Mouse (Mus musculus) forebrain, embryonic 14.5 days (tissue): ENCODE data around the gene Rapgef4. TPM values are rescaled to one million over a fixed set of nuclear protein-coding genes. Genes with fewer than 3 reads are reported as not detected.

ENCODE experiments used
- ATAC-seq: fragments of 200-750 bp; cut with Nextera tagmentation; 2 replicates; pipeline ENCODE4 v1.8.0; 2017; ENCODE audit warnings: mild to moderate bottlenecking, moderate library complexity
- DNase-seq: peaks from one replicate; pipeline ENCODE4 v3.0.0-alpha.2; 2015; ENCODE audit warnings: low spot score
- H3K27ac ChIP-seq: fragments of 300-500 bp; sonication (generic); 2 replicates; pipeline ENCODE4 v1.5.1; 2014; ENCODE audit warnings: low read depth, mild to moderate bottlenecking, control low read depth, low read length, moderate library complexity
- H3K27me3 ChIP-seq: fragments of 300-500 bp; sonication (generic); replicated peaks from 2 replicates; pipeline ENCODE4 v1.6.1; 2014; ENCODE audit warnings: low read length, control low read depth, mixed read lengths; ENCODE audit not compliant: control insufficient read depth, insufficient read depth
- H3K36me3 ChIP-seq: fragments of 300-500 bp; sonication (generic); 2 replicates; pipeline ENCODE4 v1.6.1; 2014; ENCODE audit warnings: low read length, control low read depth; ENCODE audit not compliant: control insufficient read depth, insufficient read depth
- H3K4me1 ChIP-seq: fragments of 300-500 bp; sonication (generic); 2 replicates; pipeline ENCODE4 v1.6.1; 2014; ENCODE audit warnings: antibody characterized with exemption, low read length, control low read depth; ENCODE audit not compliant: control insufficient read depth, insufficient read depth
- H3K4me2 ChIP-seq: fragments of 300-500 bp; sonication (generic); 2 replicates; pipeline ENCODE4 v1.6.1; 2014; ENCODE audit warnings: mild to moderate bottlenecking, control low read depth, low read length
- H3K4me3 ChIP-seq: fragments of 300-500 bp; sonication (generic); 2 replicates; pipeline ENCODE4 v1.5.1; 2014; ENCODE audit warnings: low read depth, low read length, control low read depth
- H3K9ac ChIP-seq: fragments of 300-500 bp; sonication (generic); 2 replicates; pipeline ENCODE4 v1.6.1; 2014; ENCODE audit warnings: mild to moderate bottlenecking, low read length, control low read depth, moderate library complexity
- H3K9me3 ChIP-seq: fragments of 300-500 bp; sonication (generic); replicated peaks from 2 replicates; pipeline ENCODE4 v1.6.1; 2016; ENCODE audit warnings: low read length, control low read depth, mixed read lengths; ENCODE audit not compliant: control insufficient read depth
- WGBS: fragments of 180-500 bp; shearing (Covaris S2); extraction: QIAGEN DNeasy Blood & Tissue Kit; methylation state at CpG from one replicate; pipeline ENCODE4 v1.1.7; 2014; 5-methylcytosine and 5-hydroxymethylcytosine counted together
- polyA plus RNA-seq: library from polyadenylated mRNA; unstranded; fragments of >200 nt; fragmentation: Nextera tagmentation; extraction: Ambion mirVana; gene quantifications from 2 replicates; pipeline ENCODE4 v1.2.1, GENCODE M21; 2014

The Rapgef4 gene
- polyA plus RNA-seq, 1 experiment from 2014 or later: 6.2 TPM

DNA sequence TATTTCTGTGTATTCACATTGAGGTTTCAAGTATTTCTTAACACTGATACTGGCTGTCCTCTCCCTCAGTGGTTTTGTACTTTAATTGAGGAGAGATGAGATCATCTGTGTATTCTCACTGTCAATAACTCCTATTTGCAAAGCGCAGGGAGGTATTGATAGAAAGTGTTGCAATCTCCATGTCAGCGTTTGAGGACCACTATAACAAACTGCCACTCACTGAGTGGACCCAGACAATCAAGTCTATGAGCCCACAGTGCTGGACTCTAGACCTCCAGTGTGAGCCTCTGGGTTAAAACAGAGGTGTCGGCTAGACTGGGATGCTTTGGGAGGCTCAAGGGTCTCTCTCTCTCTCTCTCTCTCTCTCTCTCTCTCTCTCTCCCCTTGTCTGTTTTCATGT, 192.0 kb downstream of the Rapgef4 start:
- 69% methylated on average over 3 of the region's 3 CpGs for WGBS
- Histone ChIP-seq H3K4me2 (no peak overlapping the region), H3K27ac (no peak overlapping the region), H3K9ac (no peak overlapping the region), H3K4me3 (no peak overlapping the region), H3K9me3 (no peaks in the 10 kb centered on the region), H3K27me3 (no peaks in the 10 kb centered on the region), H3K4me1 (peaks cover 4% of the 10 kb centered on the region; the same call in 1 of the 2 replicates), H3K36me3 (no peaks in the 10 kb centered on the region)
- no peak for ATAC-seq
- no peak for DNase-seq

GRCm38 (mm10) chr2:72173844-72174243, 192.8 kb downstream of the Rapgef4 start:
- no peak overlapping the region for H3K4me3 ChIP-seq
- H3K9ac ChIP-seq: no peak overlapping the region
- no peaks in the 10 kb centered on the region for H3K9me3 ChIP-seq
- no peak overlapping the region for H3K27ac ChIP-seq
- 87% methylated on average over 4 of the region's 4 CpGs for WGBS
- H3K4me2 ChIP-seq: no peak overlapping the region
- H3K36me3 ChIP-seq: no peaks in the 10 kb centered on the region
- ATAC-seq (no peak), DNase-seq (no peak)
- H3K27me3 ChIP-seq: no peaks in the 10 kb centered on the region
- H3K4me1 ChIP-seq: peaks cover 4% of the 10 kb centered on the region; the same call in 1 of the 2 replicates

DNA sequence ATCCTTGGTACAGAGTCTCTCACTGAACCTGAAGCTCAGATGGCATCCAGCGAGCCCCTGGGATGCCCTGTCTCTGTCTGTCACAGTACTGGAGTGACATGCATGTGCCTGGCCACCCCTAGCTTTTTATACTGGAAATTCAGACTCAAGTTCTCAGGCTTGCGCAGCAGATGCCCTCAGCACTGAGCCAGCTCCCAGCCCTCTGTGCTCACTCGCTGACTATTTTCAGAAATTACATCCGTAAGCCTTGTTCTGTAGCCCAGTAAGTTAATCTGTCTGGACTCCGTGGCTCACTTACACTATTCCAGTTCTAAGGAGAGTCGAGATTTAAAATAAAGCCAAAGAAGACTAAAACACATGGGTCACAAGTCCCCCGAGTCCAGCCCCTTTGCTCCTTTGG, 194.5 kb downstream of the Rapgef4 start:
- Histone ChIP-seq H3K4me1 (peaks cover 4% of the 10 kb centered on the region; the same call in 1 of the 2 replicates), H3K27me3 (no peaks in the 10 kb centered on the region), H3K27ac (no peak overlapping the region), H3K36me3 (no peaks in the 10 kb centered on the region), H3K4me2 (no peak overlapping the region), H3K9me3 (no peaks in the 10 kb centered on the region), H3K9ac (no peak overlapping the region), H3K4me3 (no peak overlapping the region)
- no peak for ATAC-seq
- WGBS: 79% methylated on average over 7 of the region's 7 CpGs
- DNase-seq: no peak

DNA sequence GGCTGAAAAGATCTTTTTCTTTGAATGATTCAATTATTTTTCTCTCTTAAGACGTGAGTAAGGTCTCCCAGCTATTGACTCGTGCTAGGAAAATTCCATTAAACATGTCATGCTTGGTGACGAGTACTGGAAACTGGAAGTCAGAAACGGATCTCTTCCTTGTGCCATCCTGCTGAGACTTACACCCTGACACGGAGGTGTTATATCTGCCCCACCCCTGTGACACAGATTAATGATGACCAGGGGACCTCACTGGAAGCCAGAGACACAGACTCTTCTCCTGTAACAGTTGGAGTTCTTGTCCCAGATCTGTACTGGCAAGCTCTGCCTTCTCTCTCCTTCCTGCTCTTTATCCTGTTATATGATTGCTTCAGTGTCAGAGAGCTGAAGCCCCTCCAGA, 194.9 kb downstream of the Rapgef4 start:
- H3K9ac ChIP-seq: no peak overlapping the region

DNA sequence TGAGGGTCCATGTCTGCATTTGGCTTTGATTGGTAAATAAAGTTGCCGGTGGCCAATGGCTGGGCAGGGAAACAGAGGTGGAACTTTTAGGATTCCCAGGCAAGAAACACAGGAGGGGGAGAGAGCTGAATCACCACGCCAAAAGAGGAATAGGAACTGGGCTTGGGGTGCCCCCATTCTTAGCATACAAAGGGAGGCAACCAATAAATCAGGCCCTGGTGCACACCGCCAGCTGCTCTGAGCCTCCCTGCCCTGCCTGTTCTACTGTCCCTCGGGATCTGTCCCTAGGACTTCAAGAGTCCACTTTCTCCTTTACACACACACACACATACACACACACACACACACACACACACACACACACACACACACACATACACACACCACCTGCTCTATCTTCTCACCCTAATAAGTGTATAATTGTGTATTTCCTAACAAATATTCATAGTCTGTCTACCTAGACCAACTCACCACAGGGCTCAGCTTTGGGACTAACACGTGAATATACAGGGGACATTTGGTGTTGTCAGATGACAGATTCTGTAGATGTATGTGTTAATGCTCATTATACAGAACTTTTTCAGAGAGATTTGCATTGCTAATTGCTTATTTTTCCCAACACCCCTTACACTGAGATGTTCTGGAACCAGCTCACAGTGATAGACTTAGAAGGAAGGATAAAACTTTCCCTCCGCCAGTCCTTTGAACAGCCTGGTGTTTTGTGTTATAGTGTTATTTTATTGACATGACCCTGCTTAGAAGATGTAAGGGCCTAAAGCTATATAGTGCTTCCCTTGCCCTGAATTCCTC, 196.4 kb downstream of the Rapgef4 start:
- no peaks in the 10 kb centered on the region for H3K9me3 ChIP-seq
- H3K9ac ChIP-seq: no peak overlapping the region
- 66% methylated on average over 6 of the region's 6 CpGs for WGBS
- H3K36me3 ChIP-seq: no peaks in the 10 kb centered on the region
- DNase-seq: peak; percentile 60
- peak; percentile 76 for ATAC-seq
- H3K27me3 ChIP-seq: no peaks in the 10 kb centered on the region
- no peak overlapping the region for H3K27ac ChIP-seq
- H3K4me2 ChIP-seq: no peak overlapping the region
- H3K4me3 ChIP-seq: no peak overlapping the region
- peaks cover 4% of the 10 kb centered on the region; the same call in 1 of the 2 replicates for H3K4me1 ChIP-seq

More for the DNA sequence above, 194.9 kb downstream of the Rapgef4 start:
- Histone ChIP-seq H3K27me3 (no peaks in the 10 kb centered on the region), H3K9me3 (no peaks in the 10 kb centered on the region), H3K4me3 (no peak overlapping the region), H3K36me3 (no peaks in the 10 kb centered on the region), H3K4me2 (no peak overlapping the region), H3K27ac (no peak overlapping the region), H3K4me1 (peaks cover 4% of the 10 kb centered on the region; the same call in 1 of the 2 replicates)
- ATAC-seq: no peak
- no peak for DNase-seq
- 53% methylated on average over 5 of the region's 5 CpGs for WGBS

DNA sequence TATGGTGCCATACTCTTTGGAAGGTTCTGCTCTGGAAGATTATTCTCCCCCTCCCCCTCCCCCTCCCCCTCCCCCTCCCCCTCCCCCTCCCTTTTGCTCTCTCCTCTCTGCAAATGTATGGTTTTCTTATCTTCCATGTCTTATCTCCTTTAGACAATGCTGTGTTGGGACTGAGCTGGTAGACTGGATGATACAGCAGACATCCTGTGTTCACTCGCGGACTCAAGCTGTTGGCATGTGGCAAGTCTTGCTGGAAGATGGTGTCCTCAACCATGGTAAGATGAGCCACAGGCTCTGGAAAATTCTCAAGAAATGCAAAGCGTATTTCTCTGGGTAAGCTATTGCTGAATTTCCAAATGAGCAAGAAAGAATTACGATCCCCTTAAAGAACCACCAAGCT, 197.0 kb downstream of the Rapgef4 start:
- H3K4me3 ChIP-seq: no peak overlapping the region
- 90% methylated on average over 4 of the region's 4 CpGs for WGBS
- no peak overlapping the region for H3K9ac ChIP-seq
- no peak overlapping the region for H3K4me2 ChIP-seq
- no peak overlapping the region for H3K27ac ChIP-seq
- ATAC-seq: no peak
- H3K9me3 ChIP-seq: no peaks in the 10 kb centered on the region
- H3K27me3 ChIP-seq: no peaks in the 10 kb centered on the region
- H3K4me1 ChIP-seq: peaks cover 4% of the 10 kb centered on the region; the same call in 1 of the 2 replicates
- DNase-seq: peak; percentile 19
- no peaks in the 10 kb centered on the region for H3K36me3 ChIP-seq

DNA sequence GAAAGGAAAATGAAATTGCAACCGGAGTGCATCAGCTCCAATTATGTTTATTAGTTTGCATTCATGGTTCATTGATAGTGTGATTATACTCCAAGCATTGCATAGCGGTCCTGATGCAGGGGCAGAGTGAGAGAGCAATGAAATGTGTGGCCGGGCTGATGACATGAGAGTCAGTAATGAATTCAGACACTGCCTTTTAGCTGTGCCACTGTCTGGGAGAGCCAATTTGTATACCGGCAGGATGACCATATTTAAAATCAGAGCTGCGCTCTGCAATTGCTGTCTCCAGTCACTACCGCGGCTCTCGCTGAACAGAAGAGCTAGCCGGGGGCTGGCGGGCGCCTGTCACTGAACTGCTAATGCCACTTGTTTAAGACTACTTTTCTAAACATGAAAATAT, 197.5 kb downstream of the Rapgef4 start:
- Histone ChIP-seq H3K4me3 (no peak overlapping the region), H3K27ac (no peak overlapping the region), H3K9me3 (no peaks in the 10 kb centered on the region), H3K36me3 (no peaks in the 10 kb centered on the region), H3K4me2 (no peak overlapping the region), H3K27me3 (no peaks in the 10 kb centered on the region), H3K4me1 (peaks cover 4% of the 10 kb centered on the region; the same call in 1 of the 2 replicates), H3K9ac (no peak overlapping the region)
- 68% methylated on average over 11 of the region's 11 CpGs for WGBS
- no peak for ATAC-seq
- DNase-seq: peak; percentile 20

DNA sequence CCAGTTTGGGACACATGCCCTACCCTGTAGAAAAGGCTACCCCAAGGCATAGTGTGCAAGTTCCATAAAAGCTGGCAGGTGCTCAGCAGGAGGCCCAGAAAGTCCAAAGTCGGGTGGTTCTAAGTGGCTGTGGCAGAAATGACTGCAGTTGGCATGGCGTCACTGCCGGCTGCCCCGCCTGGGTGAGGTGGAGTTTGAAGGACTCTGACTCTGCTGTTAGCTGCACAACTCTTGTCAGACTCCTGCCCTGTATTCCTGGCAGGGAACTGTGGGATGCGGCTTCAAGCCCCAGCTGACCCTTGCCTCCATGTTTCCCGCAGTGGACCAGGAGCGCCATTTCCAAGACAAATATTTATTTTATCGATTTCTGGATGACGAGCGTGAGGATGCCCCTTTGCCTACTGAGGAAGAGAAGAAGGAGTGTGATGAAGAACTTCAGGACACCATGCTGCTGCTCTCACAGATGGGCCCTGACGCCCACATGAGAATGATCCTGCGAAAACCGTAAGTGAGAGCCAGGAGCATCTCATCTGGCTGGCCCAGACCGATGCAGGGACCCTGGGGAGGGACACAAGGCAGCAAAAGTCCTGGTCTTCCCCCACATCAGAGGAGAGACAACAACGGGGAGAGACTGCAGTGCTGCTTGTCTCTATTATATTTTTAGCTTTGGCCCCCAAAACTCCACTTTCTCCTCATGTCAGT, 198.7 kb downstream of the Rapgef4 start:
- Histone ChIP-seq H3K9ac (no peak overlapping the region), H3K4me1 (peaks cover 4% of the 10 kb centered on the region; the same call in 1 of the 2 replicates), H3K27ac (no peak overlapping the region), H3K4me2 (no peak overlapping the region), H3K9me3 (no peaks in the 10 kb centered on the region), H3K4me3 (no peak overlapping the region), H3K36me3 (no peaks in the 10 kb centered on the region), H3K27me3 (no peaks in the 10 kb centered on the region)
- WGBS: 95% methylated on average over 15 of the region's 15 CpGs
- no peak for ATAC-seq
- DNase-seq: no peak

DNA sequence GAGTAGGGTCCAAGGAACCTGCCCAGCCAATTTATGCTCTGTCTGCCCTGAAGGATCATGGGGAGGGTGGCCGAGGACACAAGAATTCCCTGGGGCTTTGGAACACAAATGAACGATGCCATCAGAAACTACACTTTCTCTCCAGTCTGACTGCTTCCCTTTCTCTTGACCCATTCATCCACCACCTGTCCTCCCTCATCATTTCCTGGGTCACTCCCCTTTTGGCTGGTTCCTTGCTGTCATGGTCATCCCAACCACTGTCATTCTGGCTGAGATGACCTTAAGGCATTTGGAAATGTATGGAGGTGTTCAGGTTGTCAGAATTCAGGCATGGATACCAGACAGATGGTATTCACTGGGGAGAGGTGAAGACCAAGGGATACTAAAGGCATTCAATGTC, 200.4 kb downstream of the Rapgef4 start:
- 76% methylated on average over 2 of the region's 2 CpGs for WGBS
- Histone ChIP-seq H3K4me3 (no peak overlapping the region), H3K27me3 (no peaks in the 10 kb centered on the region), H3K4me2 (no peak overlapping the region), H3K36me3 (no peaks in the 10 kb centered on the region), H3K4me1 (no peaks in the 10 kb centered on the region; the same call in 1 of the 2 replicates), H3K9me3 (no peaks in the 10 kb centered on the region), H3K27ac (no peak overlapping the region), H3K9ac (no peak overlapping the region)
- DNase-seq: no peak
- ATAC-seq: no peak
